21 mouse cellular contexts compared by ENCODE assay signal in the genomic region with DNA sequence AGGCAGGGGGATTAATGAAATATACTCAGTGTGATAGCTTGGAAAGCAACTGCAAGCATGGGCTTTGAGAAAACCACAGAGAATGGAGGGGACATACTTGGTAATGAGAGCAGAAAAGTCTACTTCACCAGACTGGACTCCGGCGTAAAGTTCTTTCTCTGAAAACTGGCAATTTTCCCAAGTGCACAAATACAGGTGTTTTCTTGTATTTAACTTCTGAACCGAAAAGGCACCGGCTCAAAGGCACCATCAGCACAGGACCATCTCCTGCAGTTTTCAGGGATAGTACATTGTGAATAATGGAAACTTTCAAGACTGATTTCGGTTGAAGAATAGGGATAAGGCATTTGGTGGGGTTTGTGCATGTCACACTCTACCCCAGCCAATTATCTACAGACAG.
DNase-seq lines count a peak whose midpoint lies in the region; ATAC-seq and TF ChIP-seq lines count a peak whose summit lies in the region.
"Had no signal": no experiment of that assay in that cellular context is flagged by ENCODE, and none has a peak within 500 bp of the region (broad histone marks: within the 10 kb centered on the region; RNA-seq: fewer than 3 reads in every experiment).

No protein-coding gene starts in this region.

- no peaks in the 10 kb centered on the region for H3K9me3 ChIP-seq in midbrain, embryonic 11.5 days (ENCODE audit: control insufficient read depth, low read length)
- no peaks in the 10 kb centered on the region for H3K9me3 ChIP-seq in midbrain, postnatal 0 days (ENCODE audit: low read length)

- DNase-seq in midbrain, embryonic 11.5 days (ENCODE audit: low spot score, missing footprints), result peak; percentile 72
- DNase-seq in midbrain, postnatal 0 days (ENCODE audit: low spot score), result no peak
- DNase-seq in retina, postnatal 1 day, result peak; percentile 19
- no peak for DNase-seq in retina, embryonic 14.5 days (ENCODE audit: low spot score)
- DNase-seq in Muller cell, postnatal 12 days (ENCODE audit: inconsistent ontology term), result peak; percentile 70
- no peak for DNase-seq in left cerebral cortex, adult 11 months (ENCODE audit: low spot score)
- DNase-seq: adrenal gland, adult 2 months; adrenal gland, adult 8-10 months; adrenal gland, postnatal 10 days; adrenal gland, postnatal 14 days; adrenal gland, postnatal 25 days; adrenal gland, postnatal 36 days; B cell, adult 2 months; cerebellum, adult 11 months; cerebellum, adult 11-12 months; cerebellum, adult 18-20 months had no signal

- ATAC-seq in midbrain, embryonic 11.5 days (ENCODE audit: low FRiP score), result no peak
- ATAC-seq in midbrain, postnatal 0 days (ENCODE audit: low FRiP score), result no peak
- ATAC-seq: activated CD4-positive, CD25-positive, alpha-beta regulatory T cell, adult 4 months; CD4-positive, CD25-positive, alpha-beta regulatory T cell, adult 4 months; Patski had no signal

- peaks cover 3% of the 10 kb centered on the region; the same call in 1 of the 2 replicates for H3K4me1 ChIP-seq in midbrain, embryonic 11.5 days (ENCODE audit: control insufficient read depth, insufficient read depth, low read length)
- no peaks in the 10 kb centered on the region for H3K4me1 ChIP-seq in midbrain, postnatal 0 days (ENCODE audit: insufficient read depth, low read length)

- H3K4me3 ChIP-seq in midbrain, embryonic 11.5 days (ENCODE audit: low read depth, low read length), result no peak overlapping the region
- H3K4me3 ChIP-seq in midbrain, postnatal 0 days (ENCODE audit: low read depth, low read length), result no peak overlapping the region

- no peaks in the 10 kb centered on the region for H3K27me3 ChIP-seq in midbrain, embryonic 11.5 days (ENCODE audit: control insufficient read depth, insufficient read depth, low read length)
- H3K27me3 ChIP-seq in midbrain, postnatal 0 days (ENCODE audit: insufficient read depth, low read length), result no peaks in the 10 kb centered on the region
- H3K27me3 ChIP-seq: CH12.LX, Patski had no signal

- no peak for TF ChIP-seq CTCF in midbrain, postnatal 0 days (IDR thresholded peaks at IDR 0.05)

- 93% methylated on average over 5 of the region's 5 CpGs for WGBS in midbrain, embryonic 11.5 days
- 88% methylated on average over 5 of the region's 5 CpGs for WGBS in midbrain, postnatal 0 days

- H3K36me3 ChIP-seq in midbrain, embryonic 11.5 days (ENCODE audit: control insufficient read depth, insufficient read depth, low read length), result no peaks in the 10 kb centered on the region
- H3K36me3 ChIP-seq in midbrain, postnatal 0 days (ENCODE audit: insufficient read depth, low read length), result no peaks in the 10 kb centered on the region
- H3K36me3 ChIP-seq: G1E had no signal

- H3K9ac ChIP-seq in midbrain, embryonic 11.5 days (ENCODE audit: low read length), result no peak overlapping the region
- H3K9ac ChIP-seq in midbrain, postnatal 0 days (replicated peaks; ENCODE audit: low read length, poor library complexity, severe bottlenecking), result no peak overlapping the region

- no peak overlapping the region for H3K27ac ChIP-seq in midbrain, embryonic 11.5 days (ENCODE audit: low read depth, low read length)
- no peak overlapping the region for H3K27ac ChIP-seq in midbrain, postnatal 0 days (ENCODE audit: low read depth, low read length)

- no peak overlapping the region for H3K4me2 ChIP-seq in midbrain, embryonic 11.5 days
- no peak overlapping the region for H3K4me2 ChIP-seq in midbrain, postnatal 0 days (ENCODE audit: low read depth, low read length, poor library complexity, severe bottlenecking)

Comparison
In these comparisons a context has a peak if more than half of its experiments do, and no peak if none do; other contexts are left out.
1. DNase-seq: peak in midbrain, embryonic 11.5 days (single experiment), retina, postnatal 1 day (single experiment) and Muller cell, postnatal 12 days (single experiment); none in midbrain, postnatal 0 days (single experiment), retina, embryonic 14.5 days (single experiment) and left cerebral cortex, adult 11 months (single experiment).